In genomic region chr3:42783478-42783877, GRCm38 (mm10) we compare ENCODE assay signal across 19 mouse cellular contexts.
"Had no signal": no experiment of that assay in that cellular context is flagged by ENCODE, and none has a peak within 500 bp of the region (broad histone marks: within the 10 kb centered on the region; RNA-seq: fewer than 3 reads in every experiment).

No protein-coding gene starts in this region.

- H3K9me3 ChIP-seq: midbrain, embryonic 10.5 days; midbrain, embryonic 12.5 days; neural tube, embryonic 13.5 days; neural tube, embryonic 15.5 days had no signal

- H3K27ac ChIP-seq: midbrain, embryonic 10.5 days; midbrain, embryonic 12.5 days; neural tube, embryonic 13.5 days; neural tube, embryonic 15.5 days had no signal

- H3K27me3 ChIP-seq: midbrain, embryonic 12.5 days; neural tube, embryonic 13.5 days; neural tube, embryonic 15.5 days had no signal

- DNase-seq: lung, adult 18-20 months; lung, embryonic 14.5 days; lung, postnatal 10 days; lung, postnatal 4 days; midbrain, embryonic 14.5 days; retina, postnatal 1 day; right cerebral cortex, adult 18-20 months; right cerebral cortex, postnatal 25 days; right cerebral cortex, postnatal 4 days; spleen, adult 18-20 months; thymus, adult 18-20 months; thymus, postnatal 25 days; thymus, postnatal 4 days had no signal

- H3K9ac ChIP-seq: lung, embryonic 14.5 days; midbrain, embryonic 12.5 days; neural tube, embryonic 13.5 days; neural tube, embryonic 15.5 days had no signal

- H3K4me1 ChIP-seq: midbrain, embryonic 10.5 days; midbrain, embryonic 12.5 days; neural tube, embryonic 13.5 days; neural tube, embryonic 15.5 days had no signal

- H3K4me2 ChIP-seq: lung, embryonic 14.5 days; midbrain, embryonic 12.5 days; neural tube, embryonic 13.5 days; neural tube, embryonic 15.5 days had no signal

- H3K4me3 ChIP-seq: midbrain, embryonic 10.5 days; midbrain, embryonic 12.5 days; myocyte; neural tube, embryonic 13.5 days; neural tube, embryonic 15.5 days had no signal

- H3K36me3 ChIP-seq: midbrain, embryonic 10.5 days; midbrain, embryonic 12.5 days; neural tube, embryonic 13.5 days; neural tube, embryonic 15.5 days had no signal

- ATAC-seq: midbrain, embryonic 16.5 days had no signal
